Mouse (Mus musculus) embryonic facial prominence, embryonic 13.5 days (tissue): ENCODE results near the gene Fgf18. TPM values are rescaled to one million over a fixed set of nuclear protein-coding genes. Genes with fewer than 3 reads are reported as not detected.

Source experiments
- ATAC-seq: fragments of 200-750 bp; cut with Nextera tagmentation; 2 replicates; pipeline ENCODE4 v1.8.0; 2017; ENCODE audit warnings: low read depth; ENCODE audit not compliant: insufficient number of reproducible peaks, insufficient read depth, low FRiP score, low TSS enrichment
- H3K27ac ChIP-seq: fragments of 300-500 bp; sonication (generic); 2 replicates; pipeline ENCODE4 v1.5.1; 2015; ENCODE audit warnings: moderate library complexity, mild to moderate bottlenecking, inconsistent platforms
- H3K27me3 ChIP-seq: fragments of 300-500 bp; sonication (generic); 2 replicates; pipeline ENCODE4 v1.6.1; 2015; ENCODE audit warnings: mild to moderate bottlenecking, inconsistent platforms
- H3K36me3 ChIP-seq: fragments of 300-500 bp; sonication (generic); 2 replicates; pipeline ENCODE4 v1.6.1; 2015; ENCODE audit warnings: mild to moderate bottlenecking, inconsistent platforms
- H3K4me1 ChIP-seq: fragments of 300-500 bp; sonication (generic); 2 replicates; pipeline ENCODE4 v1.6.1; 2015; ENCODE audit warnings: inconsistent platforms
- H3K4me2 ChIP-seq: fragments of 300-500 bp; sonication (generic); 2 replicates; pipeline ENCODE4 v1.6.1; 2015; ENCODE audit warnings: moderate library complexity, mild to moderate bottlenecking, inconsistent platforms
- H3K4me3 ChIP-seq: fragments of 300-500 bp; sonication (generic); 2 replicates; pipeline ENCODE4 v1.5.1; 2015; ENCODE audit warnings: mild to moderate bottlenecking, inconsistent platforms
- H3K9ac ChIP-seq: fragments of 300-500 bp; sonication (generic); 2 replicates; pipeline ENCODE4 v1.6.1; 2015; ENCODE audit warnings: mild to moderate bottlenecking, inconsistent platforms
- H3K9me3 ChIP-seq: fragments of 300-500 bp; sonication (generic); 2 replicates; pipeline ENCODE4 v1.6.1; 2016; ENCODE audit warnings: inconsistent platforms
- WGBS: fragments of 180-500 bp; shearing (Covaris S2); methylation state at CpG from one replicate; pipeline ENCODE4 v1.1.7; 2015; ENCODE audit warnings: mixed read lengths; 5-methylcytosine and 5-hydroxymethylcytosine counted together
- polyA plus RNA-seq: library from polyadenylated mRNA; unstranded; fragments of >200 nt; fragmentation: Nextera tagmentation; extraction: Ambion mirVana; gene quantifications from 2 replicates; pipeline ENCODE4 v1.2.1, GENCODE M21; 2015

Gene Fgf18
- polyA plus RNA-seq, 1 experiment from 2014 or later, result 13.7 TPM

- H3K27ac ChIP-seq, result no peak overlapping the region
- H3K36me3 ChIP-seq, result no peaks in the 10 kb centered on the region; the same call in 1 of the 2 replicates
- ATAC-seq, result no peak
- no peak overlapping the region for H3K9ac ChIP-seq
- no peak overlapping the region for H3K4me3 ChIP-seq
- WGBS, result 92% methylated on average over 8 of the region's 8 CpGs
- no peaks in the 10 kb centered on the region for H3K4me1 ChIP-seq
- H3K9me3 ChIP-seq, result no peaks in the 10 kb centered on the region
- H3K4me2 ChIP-seq, result no peak overlapping the region
- H3K27me3 ChIP-seq, result peaks cover 7% of the 10 kb centered on the region
Observed at GRCm38 (mm10) chr11:33134391-33134986, 12.7 kb downstream of the Fgf18 start.

DNA sequence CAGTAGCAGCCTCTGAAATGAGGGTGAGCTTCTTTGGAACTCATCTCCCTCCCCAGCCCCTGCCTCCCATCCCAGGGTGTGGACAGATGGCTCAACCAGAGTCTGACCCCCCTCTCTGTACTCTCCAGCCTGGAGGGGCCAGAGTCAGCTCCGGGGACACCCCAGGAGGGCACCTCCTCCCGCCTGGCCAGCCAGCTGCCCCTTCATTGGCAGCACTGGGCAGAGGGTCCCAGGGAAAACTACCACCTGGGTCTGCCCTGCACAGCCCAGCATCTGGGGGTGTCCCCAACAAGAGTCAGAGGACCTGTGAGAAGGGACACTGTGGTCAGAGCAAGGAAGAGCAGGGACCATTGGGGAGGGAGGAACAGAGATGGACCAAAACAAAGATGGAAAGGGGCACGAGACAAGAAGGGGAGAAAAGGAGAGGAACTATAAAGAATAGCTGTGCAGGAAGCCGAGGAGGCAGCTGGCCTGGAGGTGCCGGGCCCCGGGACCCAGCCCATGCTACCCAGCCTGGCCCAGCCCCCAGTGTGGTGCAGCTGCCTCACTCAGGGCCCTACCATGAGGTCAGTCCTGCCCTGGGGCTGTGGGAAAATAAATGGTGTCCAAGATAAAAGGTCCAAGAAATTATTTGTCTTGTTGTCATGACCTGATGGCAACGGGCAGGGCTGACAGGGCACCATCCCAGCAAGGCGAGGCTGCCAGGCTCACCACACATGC, 14.4 kb downstream of the Fgf18 start:
- WGBS, result 61% methylated on average over 8 of the region's 8 CpGs
- Histone ChIP-seq H3K4me2 (no peak overlapping the region), H3K27me3 (peaks cover 6% of the 10 kb centered on the region; the same call in 1 of the 2 replicates), H3K36me3 (peaks cover 6% of the 10 kb centered on the region), H3K4me1 (no peaks in the 10 kb centered on the region), H3K9ac (no peak overlapping the region), H3K9me3 (no peaks in the 10 kb centered on the region), H3K4me3 (no peak overlapping the region), H3K27ac (no peak overlapping the region)
- ATAC-seq, result no peak

DNA sequence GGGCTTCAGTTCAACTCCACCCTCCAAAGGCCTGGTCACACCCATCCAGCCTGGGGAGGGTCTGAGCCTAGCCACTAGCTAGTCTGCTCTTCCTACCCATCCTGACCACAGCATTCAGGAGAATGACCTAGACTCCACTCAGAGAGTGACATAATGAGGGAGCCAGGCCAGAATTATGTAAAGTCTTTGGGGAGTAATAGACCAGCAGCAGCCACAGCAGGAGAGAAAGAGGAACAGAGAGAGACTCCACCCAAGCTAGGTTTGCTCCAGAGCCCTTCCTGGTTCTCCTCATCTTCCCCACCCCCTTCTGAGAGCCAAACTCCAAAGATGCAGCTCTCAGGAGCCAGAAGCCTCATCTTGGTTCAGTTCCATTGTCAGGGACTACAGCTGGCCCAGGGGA, 20.1 kb downstream of the Fgf18 start:
- no peak overlapping the region for H3K27ac ChIP-seq
- H3K4me2 ChIP-seq, result no peak overlapping the region
- no peaks in the 10 kb centered on the region for H3K9me3 ChIP-seq
- H3K9ac ChIP-seq, result no peak overlapping the region
- no peak overlapping the region for H3K4me3 ChIP-seq
- H3K36me3 ChIP-seq, result peaks cover 6% of the 10 kb centered on the region
- peaks cover 15% of the 10 kb centered on the region; the same call in 1 of the 2 replicates for H3K4me1 ChIP-seq
- ATAC-seq, result 0 out of 2 replicates have a peak, but pooled peaks have one; percentile 8
- peaks cover 24% of the 10 kb centered on the region for H3K27me3 ChIP-seq

GRCm38 (mm10) chr11:33122575-33123268, 24.5 kb downstream of the Fgf18 start:
- Histone ChIP-seq H3K27ac (no peak overlapping the region), H3K9ac (peak overlapping the region; percentile 67), H3K36me3 (0 out of 2 replicates have a peak, but pooled peaks cover 2% of the 10 kb centered on the region), H3K27me3 (peaks cover 40% of the 10 kb centered on the region), H3K4me2 (peak overlapping the region; percentile 68), H3K4me1 (peaks cover 15% of the 10 kb centered on the region; the same call in 1 of the 2 replicates), H3K4me3 (peak overlapping the region; percentile 35), H3K9me3 (no peaks in the 10 kb centered on the region)
- WGBS, result 3% methylated on average over 37 of the region's 37 CpGs
- ATAC-seq, result no peak

GRCm38 (mm10) chr11:33119556-33119955, 27.6 kb downstream of the Fgf18 start:
- no peak for ATAC-seq
- no peak overlapping the region for H3K4me3 ChIP-seq
- 0 out of 2 replicates have a peak, but pooled peaks cover 3% of the 10 kb centered on the region for H3K36me3 ChIP-seq
- 72% methylated on average over 8 of the region's 8 CpGs for WGBS
- no peak overlapping the region for H3K9ac ChIP-seq
- no peak overlapping the region for H3K27ac ChIP-seq
- no peak overlapping the region for H3K4me2 ChIP-seq
- peaks cover 40% of the 10 kb centered on the region for H3K27me3 ChIP-seq
- peaks cover 10% of the 10 kb centered on the region; the same call in 1 of the 2 replicates for H3K4me1 ChIP-seq
- no peaks in the 10 kb centered on the region for H3K9me3 ChIP-seq

DNA sequence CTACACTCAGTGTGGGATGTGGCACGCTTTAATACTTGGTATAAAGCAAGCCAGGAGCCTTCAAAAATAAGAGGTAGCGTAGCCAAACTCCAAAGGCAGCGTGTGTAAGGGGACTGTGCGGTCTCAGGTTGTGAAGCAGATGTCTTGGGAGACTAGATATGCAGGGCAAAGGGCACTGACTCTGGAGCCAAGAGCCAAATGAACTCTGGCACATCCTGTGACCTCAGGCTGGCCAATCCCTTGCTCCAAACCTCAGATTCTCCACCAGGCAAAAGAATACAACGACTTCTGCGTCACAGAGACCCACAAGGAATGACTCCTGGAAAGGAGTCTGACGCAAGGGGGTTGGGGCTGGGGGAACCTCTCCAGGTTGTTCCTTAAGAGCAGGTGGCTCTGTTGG, 28.1 kb downstream of the Fgf18 start:
- Histone ChIP-seq H3K4me2 (no peak overlapping the region), H3K4me1 (peaks cover 13% of the 10 kb centered on the region; the same call in 1 of the 2 replicates), H3K9me3 (no peaks in the 10 kb centered on the region), H3K36me3 (0 out of 2 replicates have a peak, but pooled peaks cover 3% of the 10 kb centered on the region), H3K9ac (no peak overlapping the region), H3K4me3 (no peak overlapping the region), H3K27ac (no peak overlapping the region), H3K27me3 (peaks cover 41% of the 10 kb centered on the region)
- 75% methylated on average over 7 of the region's 7 CpGs for WGBS
- ATAC-seq, result no peak

DNA sequence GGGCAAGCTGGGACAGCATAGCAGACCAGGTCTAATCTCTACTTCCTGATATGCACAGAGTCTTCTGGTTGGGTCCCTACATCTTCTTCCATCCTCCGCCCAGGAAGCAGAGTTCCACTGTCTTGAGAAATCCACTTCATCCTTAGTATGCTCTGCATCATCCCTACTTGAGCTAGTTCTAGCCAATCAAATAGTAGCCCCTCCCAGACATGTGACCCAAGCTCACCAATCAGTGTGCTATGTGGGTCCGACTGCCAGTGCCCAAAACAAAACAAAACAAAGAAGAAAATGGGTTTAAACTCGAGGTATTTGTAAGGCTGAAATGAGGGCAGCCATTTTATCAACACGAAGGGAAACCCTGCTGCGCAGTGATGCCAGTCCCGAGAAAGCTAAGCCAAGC, 28.7 kb downstream of the Fgf18 start:
- H3K36me3 ChIP-seq, result 0 out of 2 replicates have a peak, but pooled peaks cover 3% of the 10 kb centered on the region
- no peak overlapping the region for H3K9ac ChIP-seq
- peaks cover 13% of the 10 kb centered on the region; the same call in 1 of the 2 replicates for H3K4me1 ChIP-seq
- no peak overlapping the region for H3K4me3 ChIP-seq
- H3K4me2 ChIP-seq, result no peak overlapping the region
- H3K9me3 ChIP-seq, result no peaks in the 10 kb centered on the region
- WGBS, result 80% methylated on average over 6 of the region's 6 CpGs
- no peak overlapping the region for H3K27ac ChIP-seq
- ATAC-seq, result no peak
- peaks cover 39% of the 10 kb centered on the region for H3K27me3 ChIP-seq

DNA sequence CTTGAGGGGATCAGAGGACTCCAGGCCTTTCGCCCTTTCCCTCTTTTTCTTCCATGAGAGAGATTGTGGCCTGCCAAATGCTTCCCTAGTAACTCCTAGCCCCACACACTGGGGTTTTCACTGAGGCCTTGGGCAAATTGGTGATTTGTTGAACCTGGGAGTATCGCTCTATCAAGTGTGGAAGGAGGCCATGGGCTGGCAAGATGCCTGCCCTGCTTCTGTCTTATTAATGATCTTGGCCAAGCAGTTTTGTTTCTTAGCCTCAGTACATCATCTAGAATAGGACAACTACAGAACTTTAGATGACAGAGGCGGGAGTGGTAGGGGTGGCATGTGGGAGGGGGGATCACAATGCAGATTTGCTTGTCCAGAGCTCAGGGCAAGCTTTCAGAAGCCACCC, 31.4 kb downstream of the Fgf18 start:
- Histone ChIP-seq H3K36me3 (0 out of 2 replicates have a peak, but pooled peaks cover 3% of the 10 kb centered on the region), H3K27me3 (peaks cover 24% of the 10 kb centered on the region; the same call in 1 of the 2 replicates), H3K4me2 (no peak overlapping the region), H3K27ac (no peak overlapping the region), H3K9ac (no peak overlapping the region), H3K4me3 (no peak overlapping the region), H3K9me3 (no peaks in the 10 kb centered on the region), H3K4me1 (0 out of 2 replicates have a peak, but pooled peaks cover 3% of the 10 kb centered on the region)
- WGBS, result 87% methylated on average over 3 of the region's 3 CpGs
- no peak for ATAC-seq

GRCm38 (mm10) chr11:33112407-33112806, 34.8 kb downstream of the Fgf18 start:
- H3K9me3 ChIP-seq, result no peaks in the 10 kb centered on the region
- H3K4me3 ChIP-seq, result no peak overlapping the region
- H3K27ac ChIP-seq, result no peak overlapping the region
- WGBS, result 24% methylated on average over 1 of the region's 1 CpGs
- no peak for ATAC-seq
- no peak overlapping the region for H3K4me2 ChIP-seq
- H3K9ac ChIP-seq, result no peak overlapping the region
- peaks cover 34% of the 10 kb centered on the region for H3K27me3 ChIP-seq
- H3K36me3 ChIP-seq, result no peaks in the 10 kb centered on the region
- H3K4me1 ChIP-seq, result 0 out of 2 replicates have a peak, but pooled peaks cover 3% of the 10 kb centered on the region

- WGBS, result 77% methylated on average over 2 of the region's 2 CpGs
- Histone ChIP-seq H3K27me3 (peaks cover 37% of the 10 kb centered on the region), H3K36me3 (no peaks in the 10 kb centered on the region), H3K9ac (no peak overlapping the region), H3K4me1 (peaks cover 6% of the 10 kb centered on the region), H3K4me3 (no peak overlapping the region), H3K4me2 (no peak overlapping the region), H3K9me3 (no peaks in the 10 kb centered on the region), H3K27ac (no peak overlapping the region)
- no peak for ATAC-seq
Observed at GRCm38 (mm10) chr11:33110111-33110510, 37.1 kb downstream of the Fgf18 start.

DNA sequence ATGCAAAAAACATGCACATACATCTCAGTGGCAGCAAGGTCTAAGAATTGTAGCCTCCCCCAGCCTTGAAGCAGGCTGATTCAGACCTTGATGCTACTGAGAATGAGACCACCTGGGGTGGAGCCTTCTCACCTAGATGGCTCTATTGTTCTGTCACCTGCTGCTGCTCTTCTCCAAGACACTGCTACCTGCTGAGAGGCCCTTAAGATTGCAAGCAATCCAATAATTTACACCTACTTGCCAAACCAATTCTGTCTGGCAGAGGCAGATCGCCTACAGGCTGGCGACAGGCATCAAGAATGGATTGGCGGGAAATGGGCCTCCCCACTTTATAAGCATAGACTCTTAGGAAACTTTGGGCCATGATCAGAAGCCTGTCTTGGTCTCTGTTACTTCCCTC, 39.7 kb downstream of the Fgf18 start:
- peaks cover 31% of the 10 kb centered on the region for H3K27me3 ChIP-seq
- H3K4me1 ChIP-seq, result peaks cover 12% of the 10 kb centered on the region
- ATAC-seq, result no peak
- H3K4me2 ChIP-seq, result no peak overlapping the region
- H3K9me3 ChIP-seq, result no peaks in the 10 kb centered on the region
- 45% methylated on average over 3 of the region's 3 CpGs for WGBS
- no peak overlapping the region for H3K27ac ChIP-seq
- H3K36me3 ChIP-seq, result no peaks in the 10 kb centered on the region
- H3K9ac ChIP-seq, result no peak overlapping the region
- H3K4me3 ChIP-seq, result no peak overlapping the region
